Mouse (Mus musculus): ENCODE measurements around the gene Tcp11l1. TPM values are rescaled to one million over a fixed set of nuclear protein-coding genes. Genes with fewer than 3 reads are reported as not detected.

The Tcp11l1 gene
- total RNA-seq, 2 experiments from 2014 or later, result 56.5 to 59.9 TPM

DNA sequence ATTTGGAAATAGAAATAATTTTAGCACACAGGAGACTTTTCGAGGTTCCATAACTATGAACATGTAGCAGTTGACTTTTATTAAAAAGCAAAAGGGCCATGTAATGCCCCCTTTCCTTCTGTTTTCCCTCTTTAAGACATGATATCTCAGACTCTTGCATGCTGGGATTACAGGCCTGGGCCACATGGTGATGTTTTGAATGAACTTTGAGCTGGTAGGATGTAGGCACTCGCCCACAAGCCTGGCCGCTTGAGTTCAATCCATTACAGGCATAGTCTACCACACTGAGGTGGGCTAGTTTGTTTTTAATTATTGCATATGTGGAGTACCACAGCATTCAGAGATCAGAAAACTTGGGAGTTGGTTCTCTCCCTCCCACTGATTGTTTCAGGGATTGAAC is 97.2 kb downstream of the Tcp11l1 start:
- DNase-seq, result no peak
- intact Hi-C loops (cut with DNase I), result no loop called here

Other genes with a start within 250 kb of the Tcp11l1 start
- 10 to 100 TPM; 49.0 to 52.8 TPM for gene Hipk3, start 217.7 kb downstream of the Tcp11l1 start, total RNA-seq (2021)
- gene Cstf3, start 121.6 kb downstream of the Tcp11l1 start, total RNA-seq (2021), result 10 to 100 TPM; 51.5 to 60.2 TPM
- gene Pin1rt1, start 4.2 kb upstream of the Tcp11l1 start, total RNA-seq (2021), result not detected
- 1 to 10 TPM in 1 of 2 experiments, under 1 TPM in 1; 0.89 to 1.2 TPM for gene Depdc7, start 30.7 kb upstream of the Tcp11l1 start, total RNA-seq (2021)
- 10 to 100 TPM; 23.4 to 25.6 TPM for gene Qser1, start 104.6 kb upstream of the Tcp11l1 start, total RNA-seq (2021)
- gene Prrg4, start 137.7 kb upstream of the Tcp11l1 start, total RNA-seq (2021), result under 1 TPM; 0.42 to 0.85 TPM
- 1 to 10 TPM in 1 of 2 experiments, not detected in 1; 3.5 TPM for gene Ccdc73, start 155.6 kb upstream of the Tcp11l1 start, total RNA-seq (2021)

All from left cerebral cortex, postnatal 4 days (tissue).